Mouse (Mus musculus): ENCODE results near the gene Tbc1d4. TPM values are rescaled to one million over a fixed set of nuclear protein-coding genes. Genes with fewer than 3 reads are reported as not detected.

Tbc1d4 gene
- 4.5 TPM for polyA plus RNA-seq (2015; fragmentation: Illumina TruSeq; extraction: RNeasy Lipid Tissue Mini Kit (QIAGEN cat#74804); ENCODE audit: insufficient read depth, low read depth, low replicate concordance)

GRCm38 (mm10) chr14:101608519-101609368 is at the start of gene Tbc1d4:
Gene Tbc1d4, minus strand, starts transcription at chr14:101609191.

GRCm38 (mm10) chr14:101653581-101654525 is 44.9 kb upstream of the Tbc1d4 start, which contains the start of gene Uchl3:
Gene Uchl3, plus strand, starts transcription at chr14:101653967.

GRCm38 (mm10) chr14:101640153-101640843 is 31.3 kb upstream of the Tbc1d4 start, which contains the start of gene Commd6:
Gene Commd6, minus strand, starts transcription at chr14:101640686.

Other genes with a start within 250 kb of the Tbc1d4 start
- gene Commd6, start 31.5 kb upstream of the Tbc1d4 start, polyA plus RNA-seq (2015; fragmentation: Illumina TruSeq; extraction: RNeasy Lipid Tissue Mini Kit (QIAGEN cat#74804); ENCODE audit: insufficient read depth, low read depth, low replicate concordance), result 15.3 TPM
- gene Uchl3, start 44.8 kb upstream of the Tbc1d4 start, polyA plus RNA-seq (2015; fragmentation: Illumina TruSeq; extraction: RNeasy Lipid Tissue Mini Kit (QIAGEN cat#74804); ENCODE audit: insufficient read depth, low read depth, low replicate concordance), result 13.6 TPM
- not detected for gene Gm9922, start 120.6 kb upstream of the Tbc1d4 start, polyA plus RNA-seq (2015; fragmentation: Illumina TruSeq; extraction: RNeasy Lipid Tissue Mini Kit (QIAGEN cat#74804); ENCODE audit: insufficient read depth, low read depth, low replicate concordance)
- 5.6 TPM for gene Lmo7, start 120.8 kb upstream of the Tbc1d4 start, polyA plus RNA-seq (2015; fragmentation: Illumina TruSeq; extraction: RNeasy Lipid Tissue Mini Kit (QIAGEN cat#74804); ENCODE audit: insufficient read depth, low read depth, low replicate concordance)